Mouse (Mus musculus): ENCODE data around the gene Rtl9.

- TF ChIP-seq CTCF (IDR thresholded peaks at IDR 0.05) (no peak), EP300 (IDR thresholded peaks at IDR 0.05; ENCODE audit: insufficient read depth, low read depth, low read length) (no peak)
These were observed 35.6 kb upstream of the Rtl9 start for GRCm38 (mm10) chrX:143063780-143064179.
